In genomic region chr1:162004821-162005770, GRCm38 (mm10) we compare ENCODE assay signal across 8 mouse cellular contexts. TPM values are rescaled to one million over a fixed set of nuclear protein-coding genes. Genes with fewer than 3 reads are reported as not detected.
DNase-seq lines count a peak whose midpoint lies in the region; ATAC-seq and TF ChIP-seq lines count a peak whose summit lies in the region.

No protein-coding gene starts in this region.

- H3K4me3 ChIP-seq in testis, adult 2 months (ENCODE audit: control insufficient read depth, low read depth, low read length) = no peak overlapping the region
- H3K4me3 ChIP-seq in forebrain, embryonic 12.5 days (replicated peaks) = no peak overlapping the region
- H3K4me3 ChIP-seq in hindbrain, embryonic 10.5 days = peak overlapping the region; percentile 20
- H3K4me3 ChIP-seq in limb, embryonic 12.5 days (replicated peaks) = peak overlapping the region; percentile 8; the same call in 1 of the 2 replicates

- TF ChIP-seq CTCF in testis, adult 2 months (IDR thresholded peaks at IDR 0.05; ENCODE audit: control insufficient read depth, insufficient read depth, insufficient replicate concordance, low read depth, low read length) = peak; percentile 20; the same call in 1 of the 2 replicates

- peak overlapping the region; percentile 37; the same call in 1 of the 2 replicates for H3K27ac ChIP-seq in testis, adult 2 months (ENCODE audit: control insufficient read depth, insufficient read depth, low read depth, low read length)
- H3K27ac ChIP-seq in forebrain, embryonic 12.5 days = peak overlapping the region; percentile 68
- peak overlapping the region; percentile 81 for H3K27ac ChIP-seq in hindbrain, embryonic 10.5 days
- H3K27ac ChIP-seq in limb, embryonic 12.5 days = peak overlapping the region; percentile 99

- TF ChIP-seq POLR2A in testis, adult 2 months (IDR thresholded peaks at IDR 0.05; ENCODE audit: control insufficient read depth, low read depth, low read length) = no peak

- H3K4me2 ChIP-seq in forebrain, embryonic 12.5 days = peak overlapping the region; percentile 15; the same call in 1 of the 2 replicates
- H3K4me2 ChIP-seq in limb, embryonic 12.5 days = peak overlapping the region; percentile 34

- DNase-seq in testis, postnatal 10 days (ENCODE audit: low spot score) = no peak
- DNase-seq in hindbrain, embryonic 10.5 days (ENCODE audit: low spot score) = peak; percentile 62
- DNase-seq in mesoderm, embryonic 11.5 days (ENCODE audit: low read depth, low spot score) = peak; percentile 69
- DNase-seq in thymus, postnatal 4 days = peak; percentile 38
- no peak for DNase-seq in layer of hippocampus, postnatal 36 days

- ATAC-seq in forebrain, embryonic 12.5 days (ENCODE audit: low FRiP score) = peak; percentile 43; the same call in 1 of the 2 replicates
- ATAC-seq in limb, embryonic 12.5 days (ENCODE audit: insufficient number of reproducible peaks, insufficient read depth, low FRiP score, low TSS enrichment, low read depth) = no peak

- H3K4me1 ChIP-seq in testis, adult 2 months (ENCODE audit: control insufficient read depth, insufficient read depth, low read length) = no peaks in the 10 kb centered on the region; the same call in 1 of the 2 replicates
- peaks cover 36% of the 10 kb centered on the region for H3K4me1 ChIP-seq in forebrain, embryonic 12.5 days
- H3K4me1 ChIP-seq in hindbrain, embryonic 10.5 days (replicated peaks) = peaks cover 59% of the 10 kb centered on the region
- H3K4me1 ChIP-seq in limb, embryonic 12.5 days (replicated peaks) = peaks cover 92% of the 10 kb centered on the region

- no peaks in the 10 kb centered on the region for H3K27me3 ChIP-seq in testis, adult 2 months (ENCODE audit: control insufficient read depth, insufficient read depth, low read length)
- H3K27me3 ChIP-seq in forebrain, embryonic 12.5 days = no peaks in the 10 kb centered on the region
- no peaks in the 10 kb centered on the region for H3K27me3 ChIP-seq in hindbrain, embryonic 10.5 days (ENCODE audit: insufficient read depth, poor library complexity, severe bottlenecking)
- H3K27me3 ChIP-seq in limb, embryonic 12.5 days = no peaks in the 10 kb centered on the region

- H3K36me3 ChIP-seq in testis, adult 2 months (ENCODE audit: control insufficient read depth, insufficient read depth, low read length) = no peaks in the 10 kb centered on the region
- H3K36me3 ChIP-seq in forebrain, embryonic 12.5 days (replicated peaks) = no peaks in the 10 kb centered on the region
- H3K36me3 ChIP-seq in hindbrain, embryonic 10.5 days = no peaks in the 10 kb centered on the region
- H3K36me3 ChIP-seq in limb, embryonic 12.5 days = no peaks in the 10 kb centered on the region

- H3K9me3 ChIP-seq in forebrain, embryonic 12.5 days = no peaks in the 10 kb centered on the region
- no peaks in the 10 kb centered on the region for H3K9me3 ChIP-seq in hindbrain, embryonic 10.5 days
- no peaks in the 10 kb centered on the region for H3K9me3 ChIP-seq in limb, embryonic 12.5 days

- WGBS in forebrain, embryonic 12.5 days = 63% methylated on average over 23 of the region's 23 CpGs
- 46% methylated on average over 23 of the region's 23 CpGs for WGBS in hindbrain, embryonic 10.5 days
- WGBS in limb, embryonic 12.5 days = 43% methylated on average over 23 of the region's 23 CpGs

- H3K9ac ChIP-seq in forebrain, embryonic 12.5 days = 0 out of 2 replicates have a peak overlapping the region, but pooled peaks have one; percentile 4
- H3K9ac ChIP-seq in limb, embryonic 12.5 days (replicated peaks) = peak overlapping the region; percentile 50

RNA-seq across cellular contexts. Expression of gene 4930558K02Rik, which starts 25.7 kb away (rescaled TPM):
- polyA plus RNA-seq in testis, adult 2 months (2012; rRNA removed) = 12.8 and 18.1 TPM in 2 replicates
- polyA plus RNA-seq in forebrain, embryonic 12.5 days (2016; fragmentation: Nextera tagmentation; extraction: Ambion mirVana) = not detected in 2 replicates
- not detected in 2 replicates for polyA plus RNA-seq in hindbrain, embryonic 10.5 days (2016; fragmentation: Nextera tagmentation; extraction: Ambion mirVana)
- polyA plus RNA-seq in limb, embryonic 12.5 days (2016; fragmentation: Nextera tagmentation; extraction: Ambion mirVana) = not detected in 2 replicates
- total RNA-seq in layer of hippocampus, postnatal 36 days (2021) = not detected

RNA-seq across cellular contexts. Expression of gene Pigc, which starts 36.1 kb away (rescaled TPM):
- polyA plus RNA-seq in testis, adult 2 months (2012; rRNA removed) = 30.6 and 41.5 TPM in 2 replicates
- polyA plus RNA-seq in forebrain, embryonic 12.5 days (2016; fragmentation: Nextera tagmentation; extraction: Ambion mirVana) = 29.1 and 29.4 TPM in 2 replicates
- 28.7 and 30.3 TPM in 2 replicates for polyA plus RNA-seq in hindbrain, embryonic 10.5 days (2016; fragmentation: Nextera tagmentation; extraction: Ambion mirVana)
- polyA plus RNA-seq in limb, embryonic 12.5 days (2016; fragmentation: Nextera tagmentation; extraction: Ambion mirVana) = 43.2 and 45.9 TPM in 2 replicates
- total RNA-seq in layer of hippocampus, postnatal 36 days (2021) = 10 to 100 TPM; 13.5 to 16.1 TPM

Comparison
In these comparisons a context has a peak if more than half of its experiments do, and no peak if none do; other contexts are left out.
1. H3K27ac ChIP-seq: peak in every context shown above with its lines; median percentile 99 in limb, embryonic 12.5 days; 81 in hindbrain, embryonic 10.5 days; 68 in forebrain, embryonic 12.5 days; 37 in testis, adult 2 months.
2. H3K4me3 ChIP-seq: peak in hindbrain, embryonic 10.5 days (single experiment) and limb, embryonic 12.5 days (single experiment); none in testis, adult 2 months (single experiment) and forebrain, embryonic 12.5 days (single experiment).
3. DNase-seq: peak in hindbrain, embryonic 10.5 days (single experiment), mesoderm, embryonic 11.5 days (single experiment) and thymus, postnatal 4 days (single experiment); none in testis, postnatal 10 days (single experiment) and layer of hippocampus, postnatal 36 days (0 of 2).
4. RNA of gene 4930558K02Rik, which starts 25.7 kb away (polyA plus RNA-seq): 12.8 to 18.1 TPM in testis, adult 2 months; not detected in forebrain, embryonic 12.5 days, not detected in hindbrain, embryonic 10.5 days and not detected in limb, embryonic 12.5 days; every median in the first group is over 10 times any median in the second.